In the genomic region with DNA sequence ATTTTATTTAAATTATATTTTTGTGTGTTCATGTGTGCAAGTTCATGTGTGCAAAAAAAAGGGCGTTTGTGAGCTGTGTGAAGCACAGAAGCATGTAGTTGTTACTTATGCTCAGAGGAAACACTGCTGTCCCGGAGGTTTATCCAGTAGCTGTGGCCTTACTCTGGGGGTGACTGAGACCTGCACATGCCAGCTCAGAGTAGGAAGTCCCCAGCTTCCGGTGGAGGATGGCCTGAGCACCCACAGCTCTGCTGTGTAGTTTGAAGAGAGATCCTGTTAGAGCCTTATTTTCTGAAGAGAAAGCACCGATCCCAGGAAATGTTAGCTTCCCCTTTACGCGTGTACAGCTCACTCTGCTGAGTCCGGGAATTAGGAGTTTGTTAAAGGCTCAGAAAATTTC, we compare ENCODE assay signal across 13 mouse cellular contexts. TPM values are rescaled to one million over a fixed set of nuclear protein-coding genes. Genes with fewer than 3 reads are reported as not detected.
A peak's percentile ranks its signal among the peaks of the same experiment; 100 is the strongest.
DNase-seq lines count a peak whose midpoint lies in the region; ATAC-seq and TF ChIP-seq lines count a peak whose summit lies in the region.
"Had no signal": no experiment of that assay in that cellular context is flagged by ENCODE, and none has a peak within 500 bp of the region (broad histone marks: within the 10 kb centered on the region; RNA-seq: fewer than 3 reads in every experiment).

No protein-coding gene starts in this region.

- WGBS in liver, embryonic 11.5 days = 47% methylated on average over 7 of the region's 7 CpGs
- 33% methylated on average over 7 of the region's 7 CpGs for whole genome bisulfite sequencing in liver, embryonic 12.5 days (ENCODE audit: insufficient replicate concordance)

- no peak overlapping the region for H3K9ac ChIP-seq in liver, embryonic 11.5 days (ENCODE audit: low read depth, low read length)
- no peak overlapping the region for H3K9ac ChIP-seq in liver, embryonic 12.5 days
- H3K9ac ChIP-seq: intestine, embryonic 15.5 days; neural tube, embryonic 15.5 days had no signal

- no peaks in the 10 kb centered on the region; the same call in 1 of the 2 replicates for H3K36me3 ChIP-seq in liver, embryonic 11.5 days (ENCODE audit: control insufficient read depth, insufficient read depth, low read length)
- H3K36me3 ChIP-seq in liver, embryonic 12.5 days = peaks cover 3% of the 10 kb centered on the region; the same call in 1 of the 2 replicates
- H3K36me3 ChIP-seq: intestine, embryonic 15.5 days; neural tube, embryonic 15.5 days had no signal

- peak overlapping the region; percentile 63 for H3K27ac ChIP-seq in gastrocnemius, adult 2 months
- H3K27ac ChIP-seq in liver, embryonic 11.5 days (ENCODE audit: low read depth, low read length) = 0 out of 2 replicates have a peak overlapping the region, but pooled peaks have one; percentile 5
- H3K27ac ChIP-seq in liver, embryonic 12.5 days = no peak overlapping the region
- H3K27ac ChIP-seq in brown adipose tissue, adult 24 weeks (replicated peaks; ENCODE audit: low read depth, low read length) = peak overlapping the region; percentile 5; the same call in 1 of the 2 replicates
- H3K27ac ChIP-seq in left cerebral cortex, adult 2 months = no peak overlapping the region
- H3K27ac ChIP-seq: intestine, embryonic 15.5 days; neural tube, embryonic 15.5 days had no signal

- H3K4me3 ChIP-seq in gastrocnemius, adult 2 months = no peak overlapping the region
- no peak overlapping the region for H3K4me3 ChIP-seq in liver, embryonic 11.5 days (ENCODE audit: low read depth, low read length)
- H3K4me3 ChIP-seq in liver, embryonic 12.5 days = no peak overlapping the region
- H3K4me3 ChIP-seq in brown adipose tissue, adult 24 weeks (ENCODE audit: insufficient read depth, low read depth, low read length) = no peak overlapping the region
- H3K4me3 ChIP-seq in left cerebral cortex, adult 2 months = no peak overlapping the region
- H3K4me3 ChIP-seq: intestine, embryonic 15.5 days; neural tube, embryonic 15.5 days had no signal

- no peaks in the 10 kb centered on the region for H3K27me3 ChIP-seq in liver, embryonic 11.5 days (replicated peaks; ENCODE audit: control insufficient read depth, insufficient read depth, low read length)
- H3K27me3 ChIP-seq in liver, embryonic 12.5 days (replicated peaks) = no peaks in the 10 kb centered on the region
- H3K27me3 ChIP-seq: intestine, embryonic 15.5 days; neural tube, embryonic 15.5 days had no signal

- DNase-seq in gastrocnemius, adult 2 months = no peak
- no peak for DNase-seq in gastrocnemius, postnatal 25 days
- DNase-seq in liver, embryonic 11.5 days (ENCODE audit: low spot score) = no peak
- peak; percentile 23 for DNase-seq in thymus, postnatal 14 days
- no peak for DNase-seq in left cerebral cortex, adult 2 months (ENCODE audit: extremely low spot score in 1 of 2, low spot score in 2 of 2)
- DNase-seq in urinary bladder, postnatal 25 days (ENCODE audit: low spot score) = no peak
- DNase-seq: left cerebral cortex, postnatal 4 days; lung, postnatal 10 days; right cerebral cortex, adult 18-20 months had no signal

- no peaks in the 10 kb centered on the region for H3K9me3 ChIP-seq in liver, embryonic 11.5 days (ENCODE audit: control insufficient read depth, low read length)
- H3K9me3 ChIP-seq in liver, embryonic 12.5 days (replicated peaks) = no peaks in the 10 kb centered on the region; the same call in 1 of the 2 replicates
- H3K9me3 ChIP-seq: intestine, embryonic 15.5 days; neural tube, embryonic 15.5 days had no signal

- H3K4me1 ChIP-seq in liver, embryonic 11.5 days (replicated peaks; ENCODE audit: control insufficient read depth, insufficient read depth, low read length) = peaks cover 20% of the 10 kb centered on the region
- peaks cover 27% of the 10 kb centered on the region for H3K4me1 ChIP-seq in liver, embryonic 12.5 days
- H3K4me1 ChIP-seq in brown adipose tissue, adult 24 weeks (ENCODE audit: control insufficient read depth, insufficient read depth, insufficient read length, low read length) = peaks cover 8% of the 10 kb centered on the region; the same call in 1 of the 2 replicates

- intact Hi-C loops in gastrocnemius, adult 2 months (cut with DNase I) = no loop called here
- intact Hi-C loops in left cerebral cortex, adult 2 months (cut with DNase I) = no loop called here

- ATAC-seq in liver, embryonic 11.5 days (replicated peaks; ENCODE audit: low FRiP score) = 0 out of 2 replicates have a peak, but pooled peaks have one; percentile 44
- ATAC-seq in liver, embryonic 12.5 days = no peak; the same call in 1 of the 2 replicates
- ATAC-seq: intestine, embryonic 15.5 days had no signal

- H3K4me2 ChIP-seq in liver, embryonic 11.5 days = no peak overlapping the region
- no peak overlapping the region for H3K4me2 ChIP-seq in liver, embryonic 12.5 days
- H3K4me2 ChIP-seq: intestine, embryonic 15.5 days; neural tube, embryonic 15.5 days had no signal

- no peak for TF ChIP-seq CTCF in gastrocnemius, adult 2 months (IDR thresholded peaks at IDR 0.05)
- no peak for TF ChIP-seq CTCF in left cerebral cortex, adult 2 months (IDR thresholded peaks at IDR 0.05)

RNA-seq across cellular contexts. Expression of a gene that starts 20.1 kb away (rescaled TPM):
- total RNA-seq in gastrocnemius, adult 2 months (2021) = 1 to 10 TPM; 6.5 to 7.6 TPM
- total RNA-seq in gastrocnemius, postnatal 25 days (2021) = 10 to 100 TPM; 13.5 to 14.9 TPM
- polyA plus RNA-seq in liver, embryonic 11.5 days (2014; fragmentation: Nextera tagmentation; extraction: Ambion mirVana) = 44.1 and 45.2 TPM in 2 replicates
- 24.1 and 24.2 TPM in 2 replicates for polyA plus RNA-seq in liver, embryonic 12.5 days (2016; fragmentation: Nextera tagmentation; extraction: Ambion mirVana)
- 6.0 and 7.3 TPM in 2 replicates for polyA plus RNA-seq in brown adipose tissue, adult 24 weeks (2012; ENCODE audit: insufficient read depth, insufficient read length, missing spikeins)
- total RNA-seq in left cerebral cortex, adult 2 months (2021) = 1 to 10 TPM; 2.3 to 2.6 TPM

RNA-seq across cellular contexts. Expression of a gene that starts 52.5 kb away (rescaled TPM):
- total RNA-seq in gastrocnemius, adult 2 months (2021) = 10 to 100 TPM; 84.9 to 85.6 TPM
- 10 to 100 TPM; 67.2 to 70.5 TPM for total RNA-seq in gastrocnemius, postnatal 25 days (2021)
- 168 and 183 TPM in 2 replicates for polyA plus RNA-seq in liver, embryonic 11.5 days (2014; fragmentation: Nextera tagmentation; extraction: Ambion mirVana)
- polyA plus RNA-seq in liver, embryonic 12.5 days (2016; fragmentation: Nextera tagmentation; extraction: Ambion mirVana) = 118 and 123 TPM in 2 replicates
- 78.8 and 125 TPM in 2 replicates for polyA plus RNA-seq in brown adipose tissue, adult 24 weeks (2012; ENCODE audit: insufficient read depth, insufficient read length, missing spikeins)
- 10 to 100 TPM; 42.9 to 45.1 TPM for total RNA-seq in left cerebral cortex, adult 2 months (2021)

Comparison
In these comparisons a context has a peak if more than half of its experiments do, and no peak if none do; other contexts are left out.
1. H3K27ac ChIP-seq: peak in gastrocnemius, adult 2 months (single experiment), liver, embryonic 11.5 days (single experiment) and brown adipose tissue, adult 24 weeks (single experiment); none in liver, embryonic 12.5 days (single experiment) and left cerebral cortex, adult 2 months (single experiment).